Mouse (Mus musculus) left cerebral cortex, postnatal 36 days (tissue): ENCODE data around the gene Fam43a. TPM values are rescaled to one million over a fixed set of nuclear protein-coding genes. Genes with fewer than 3 reads are reported as not detected.

ENCODE experiments used
- DNase-seq, 2 experiments: peaks; one replicate each; pipeline ENCODE4 v3.0.0; 2021 to 2022; ENCODE audit warnings: low spot score in 2 of 2, mixed read lengths in 1 of 2
- intact Hi-C: fragments of 180-260 bp; cut with DNase I; formaldehyde crosslinking; loops from one replicate; pipeline ENCODE4 v1.15.1; 2025
- total RNA-seq, 2 experiments: library from RNA; stranded (reverse); gene quantifications; 2 replicates each; pipeline ENCODE4 v1.2.3; 2021

Gene Fam43a
- total RNA-seq, 2 experiments from 2014 or later, result 14.6 to 15.9 TPM

DNA sequence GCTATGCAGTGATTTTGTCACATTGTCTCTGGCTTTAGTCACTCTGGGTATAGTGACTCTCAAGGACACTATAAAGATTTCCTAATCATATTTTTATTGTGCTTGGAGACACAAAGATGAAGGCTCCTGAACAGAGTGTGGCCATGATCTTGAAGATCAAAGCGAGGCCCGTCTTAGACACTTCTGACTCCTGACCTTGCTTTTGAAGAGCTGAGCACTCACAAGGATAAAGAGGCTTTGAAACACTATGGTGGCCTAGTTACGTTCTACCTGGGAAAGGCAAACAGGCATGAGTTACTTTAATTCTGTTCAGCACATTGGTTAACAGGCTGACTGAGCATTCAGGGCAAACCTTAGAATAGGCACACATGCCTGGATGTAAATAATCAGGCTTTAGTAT, 16.8 kb downstream of the Fam43a start:
- DNase-seq, result no peak
- intact Hi-C loops, result no loop called here

DNA sequence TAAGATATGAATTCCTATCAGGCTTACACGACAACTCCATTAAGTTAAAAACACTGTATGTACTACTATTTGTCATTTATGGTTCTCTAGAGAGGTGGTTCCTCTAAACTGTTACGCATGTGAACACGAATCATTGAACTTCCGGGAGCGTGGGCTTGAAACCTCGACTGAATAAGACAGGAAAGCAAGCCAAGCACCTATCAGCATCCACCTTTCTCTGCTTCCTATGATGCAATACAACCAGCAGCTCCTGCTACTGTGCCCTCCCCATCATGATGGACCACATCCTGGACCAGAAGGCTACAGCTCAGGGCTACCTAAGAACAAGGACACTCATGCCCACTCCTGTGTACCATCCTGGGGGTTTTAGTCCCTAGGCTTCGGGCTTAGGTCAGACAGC, 24.1 kb downstream of the Fam43a start:
- DNase-seq, result no peak
- intact Hi-C loops, result no loop called here

DNA sequence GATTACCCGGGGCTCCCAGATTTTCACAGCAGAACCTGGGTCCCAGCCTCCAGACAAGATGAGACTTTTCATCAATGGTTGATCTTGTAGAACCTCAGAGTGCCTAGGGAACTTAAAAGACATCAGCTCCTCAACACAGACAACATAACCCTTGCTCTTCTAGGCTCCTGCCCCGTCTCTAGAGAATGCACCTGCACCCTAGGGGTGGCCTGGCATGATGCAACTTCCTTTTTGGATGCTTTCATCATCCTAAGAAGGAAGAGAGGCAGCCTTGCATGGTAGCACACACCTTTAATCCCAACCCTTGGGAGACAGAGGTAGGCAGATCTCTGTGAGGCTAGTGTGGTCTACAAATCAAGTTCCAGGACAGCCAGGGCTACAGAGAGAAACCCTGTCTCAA, 25.1 kb downstream of the Fam43a start:
- intact Hi-C loops, result no loop called here
- DNase-seq, result no peak

- no peak for DNase-seq
- intact Hi-C loops, result no loop called here
Measured at GRCm38 (mm10) chr16:30627586-30628337, 28.2 kb downstream of the Fam43a start.

DNA sequence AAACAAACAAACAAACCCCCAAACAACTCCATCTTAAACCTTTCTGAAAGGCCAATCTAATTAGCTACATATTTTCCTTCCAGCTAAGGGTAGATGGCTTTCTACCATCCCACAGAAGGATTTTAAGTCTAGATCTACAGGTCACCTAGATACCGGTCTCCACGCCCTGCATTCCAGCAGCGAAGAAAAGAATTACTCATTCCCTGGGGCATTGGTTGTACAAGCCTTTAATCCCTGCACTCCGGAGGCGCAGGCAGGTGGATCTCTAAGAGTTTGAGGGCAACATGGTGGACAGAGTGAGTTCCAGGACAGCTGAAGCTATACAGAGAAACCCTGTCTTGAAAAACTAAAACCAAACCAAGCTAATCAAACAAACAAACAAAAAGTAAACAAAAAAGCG, 28.9 kb downstream of the Fam43a start:
- no peak for DNase-seq
- intact Hi-C loops, result no loop called here

DNA sequence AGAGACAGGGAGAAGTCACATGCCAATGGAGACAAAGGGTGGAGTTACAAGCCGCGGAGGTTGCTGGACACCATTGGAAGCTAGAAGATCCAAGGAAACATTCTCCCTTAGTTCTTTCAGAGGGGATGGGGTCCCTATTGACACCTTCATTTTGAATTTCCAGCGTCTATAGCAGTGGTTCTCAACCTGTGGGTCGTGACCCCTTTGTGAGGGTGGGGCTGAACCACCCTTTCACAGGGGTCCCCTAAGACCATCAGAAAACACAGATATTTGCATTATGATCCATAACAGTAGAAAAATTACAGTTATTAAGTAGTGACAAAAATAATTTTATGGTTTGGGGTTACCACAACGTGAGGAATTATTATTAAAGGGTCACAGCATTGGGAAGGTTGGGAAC, 30.0 kb downstream of the Fam43a start:
- DNase-seq, result no peak
- intact Hi-C loops, result no loop called here

DNA sequence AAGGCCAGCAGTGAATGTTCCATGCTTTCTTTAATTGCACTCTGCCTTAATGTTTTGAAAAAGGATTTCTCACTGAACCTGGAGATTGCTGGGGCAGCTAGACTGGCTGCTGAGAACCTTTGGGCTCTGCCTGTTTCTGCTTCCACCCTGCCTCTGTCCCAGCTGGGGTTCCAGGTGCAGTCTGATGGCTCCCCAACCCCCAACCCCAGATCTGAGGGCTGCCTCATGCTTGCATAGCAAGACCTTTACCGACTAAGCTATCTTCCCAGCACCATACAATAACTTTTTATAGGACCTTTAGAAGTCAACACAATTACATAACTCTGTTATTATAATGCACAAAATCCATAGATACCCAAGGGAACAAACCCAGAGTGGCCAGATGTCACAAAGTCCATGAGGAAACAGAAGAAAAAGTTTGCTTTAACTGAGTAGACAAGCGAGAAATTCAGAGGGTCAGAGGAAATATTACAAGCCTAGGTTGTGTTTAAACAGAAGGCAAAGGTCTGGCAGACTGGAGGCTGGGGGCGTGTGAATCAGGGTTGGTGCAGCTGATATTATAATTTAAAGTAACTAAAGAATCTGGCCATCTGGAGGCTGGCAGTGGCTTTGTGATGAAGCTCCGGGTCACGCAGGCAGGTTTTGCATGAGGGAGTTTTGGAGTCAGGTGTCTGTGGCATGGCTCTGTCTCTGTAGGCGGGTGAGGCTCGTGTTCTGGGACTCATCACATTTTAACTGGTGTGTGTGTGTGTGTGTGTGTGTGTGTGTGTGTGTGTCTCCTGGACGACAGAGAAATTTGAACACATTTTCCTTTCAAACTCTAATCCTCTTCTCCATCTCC, 34.6 kb downstream of the Fam43a start:
- DNase-seq, result no peak
- intact Hi-C loops, result no loop called here

DNA sequence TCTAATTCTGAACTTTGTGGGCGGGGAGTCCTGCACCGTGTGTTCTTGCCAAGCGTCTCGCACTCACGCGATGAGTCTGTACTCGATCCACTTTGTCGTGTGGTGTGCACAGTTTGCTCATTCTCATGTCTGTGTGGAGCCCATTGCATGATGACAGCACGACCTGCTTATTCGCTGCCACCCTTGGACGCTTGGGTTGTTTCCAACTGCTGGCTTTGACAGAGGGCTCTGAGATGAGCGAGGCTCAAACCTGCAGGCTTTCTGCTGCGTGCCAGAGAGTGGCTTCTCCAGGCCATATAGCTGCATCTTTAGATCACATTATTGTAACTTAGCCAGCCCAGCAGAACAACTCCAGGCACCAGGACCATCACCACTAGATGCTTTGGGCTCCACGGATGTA, 39.1 kb downstream of the Fam43a start:
- DNase-seq, result no peak
- intact Hi-C loops, result no loop called here

- intact Hi-C loops, result no loop called here
- no peak for DNase-seq
Measured at GRCm38 (mm10) chr16:30640591-30640990, 41.1 kb downstream of the Fam43a start.

- no peak for DNase-seq
- intact Hi-C loops, result no loop called here
Measured at GRCm38 (mm10) chr16:30641408-30641807, 41.9 kb downstream of the Fam43a start.

GRCm38 (mm10) chr16:30642229-30642628, 42.7 kb downstream of the Fam43a start:
- intact Hi-C loops, result no loop called here

DNA sequence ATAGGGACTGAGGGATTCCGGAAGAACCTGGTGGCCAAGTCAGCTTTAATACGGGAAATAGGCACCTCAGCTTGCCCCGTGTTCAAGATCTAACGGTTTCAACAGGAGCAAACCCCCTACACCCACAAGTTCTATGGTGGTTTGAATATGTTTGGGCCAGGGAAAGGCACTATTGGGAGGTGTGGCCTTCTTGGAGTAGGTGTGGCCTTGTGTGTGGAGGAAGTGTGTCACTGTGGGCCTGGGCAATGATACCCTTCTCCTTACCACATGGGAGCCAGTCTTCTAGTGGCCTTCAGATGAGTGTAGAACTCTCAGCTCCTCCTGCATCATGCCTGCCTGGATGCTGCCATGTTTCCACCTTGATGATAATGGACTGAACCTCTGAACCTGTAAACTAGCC, 45.5 kb downstream of the Fam43a start:
- intact Hi-C loops, result no loop called here

More at GRCm38 (mm10) chr16:30642229-30642628, 42.7 kb downstream of the Fam43a start:
- no peak for DNase-seq

GRCm38 (mm10) chr16:30645841-30646558, 46.5 kb downstream of the Fam43a start:
- intact Hi-C loops, result no loop called here

More for the DNA sequence above, 45.5 kb downstream of the Fam43a start:
- no peak for DNase-seq

GRCm38 (mm10) chr16:30646856-30647255, 47.3 kb downstream of the Fam43a start:
- intact Hi-C loops, result no loop called here

More at GRCm38 (mm10) chr16:30645841-30646558, 46.5 kb downstream of the Fam43a start:
- DNase-seq, result no peak

DNA sequence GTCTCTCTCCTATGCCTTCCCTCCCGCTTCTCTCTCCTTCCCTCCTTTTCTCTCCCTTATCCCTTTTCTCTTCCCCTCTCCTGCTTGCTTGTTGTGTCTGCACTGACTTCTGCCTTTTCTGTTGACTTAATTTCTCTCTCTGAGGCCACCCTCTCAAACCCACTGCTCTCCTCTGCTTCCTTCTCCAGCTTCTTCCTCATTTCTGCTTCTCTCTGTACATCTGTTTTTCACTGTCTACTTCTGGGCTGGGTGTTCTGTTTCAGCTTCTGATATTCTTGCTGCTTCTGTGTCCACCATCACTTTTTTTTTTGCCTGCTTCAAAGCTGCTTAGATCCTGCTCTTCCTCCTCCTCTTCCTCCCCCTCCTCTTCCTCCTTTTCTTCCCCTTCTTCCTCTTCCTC, 51.8 kb downstream of the Fam43a start:
- no peak for DNase-seq
- intact Hi-C loops, result loop anchor here (5.0 kb wide), 1 partner anchor 44 kb away; no protein-coding TSS in a partner anchor

More at GRCm38 (mm10) chr16:30646856-30647255, 47.3 kb downstream of the Fam43a start:
- DNase-seq, result no peak

Other genes starting within 250 kb of the Fam43a start
- gene Atp13a3, start 193.7 kb upstream of the Fam43a start, total RNA-seq, result 10 to 100 TPM; 61.8 to 71.6 TPM
- 10 to 100 TPM; 68.1 to 71.7 TPM for gene Tmem44, start 48.9 kb upstream of the Fam43a start, total RNA-seq
- 10 to 100 TPM; 20.4 to 21.8 TPM for gene Lsg1, start 12.1 kb upstream of the Fam43a start, total RNA-seq